Mouse (Mus musculus): ENCODE results near the gene Gm20812. TPM values are rescaled to one million over a fixed set of nuclear protein-coding genes. Genes with fewer than 3 reads are reported as not detected.
"Not testable (repeated sequence)": the region's sequence is repeated elsewhere in the genome, so short reads cannot be mapped to it uniquely, and the experiment has no call there.

Gm20812 gene
- polyA plus RNA-seq (2014; fragmentation: Nextera tagmentation; extraction: Ambion mirVana), result not detected in 2 replicates

GRCm38 (mm10) chrY:12381681-12382080 is at the start of gene Gm20812:
Gene Gm20812 (plus strand): TSS chrY:12381981.
- not testable (repeated sequence) for H3K4me2 ChIP-seq (ENCODE audit: low read depth, low read length); H3K27ac ChIP-seq (replicated peaks; ENCODE audit: low read depth, low read length); H3K27me3 ChIP-seq (ENCODE audit: control insufficient read depth, insufficient read depth, low read length); H3K4me3 ChIP-seq (ENCODE audit: low read depth, low read length); H3K4me1 ChIP-seq (ENCODE audit: control insufficient read depth, insufficient read depth, low read length); H3K36me3 ChIP-seq (replicated peaks; ENCODE audit: control insufficient read depth, insufficient read depth, low read depth, low read length); H3K9ac ChIP-seq (replicated peaks; ENCODE audit: low read length); ATAC-seq (replicated peaks; ENCODE audit: insufficient number of reproducible peaks, low FRiP score, low TSS enrichment, low read depth); H3K9me3 ChIP-seq (replicated peaks; ENCODE audit: control insufficient read depth, low read length); DNase-seq (ENCODE audit: low spot score)
- no CpG with 5 or more reads among the region's 3 CpGs for WGBS

Other genes with a start within 250 kb of the Gm20812 start
- not detected in 2 replicates for gene Gm29554, start 108.0 kb upstream of the Gm20812 start, polyA plus RNA-seq (2014; fragmentation: Nextera tagmentation; extraction: Ambion mirVana)

All from embryonic facial prominence, embryonic 11.5 days (tissue).